Mouse (Mus musculus): Measurements from ENCODE around the gene Krtap6-1. TPM values are rescaled to one million over a fixed set of nuclear protein-coding genes. Genes with fewer than 3 reads are reported as not detected.

Gene Krtap6-1
- polyA plus RNA-seq (2017; shearing (Covaris generic)): not detected

DNA sequence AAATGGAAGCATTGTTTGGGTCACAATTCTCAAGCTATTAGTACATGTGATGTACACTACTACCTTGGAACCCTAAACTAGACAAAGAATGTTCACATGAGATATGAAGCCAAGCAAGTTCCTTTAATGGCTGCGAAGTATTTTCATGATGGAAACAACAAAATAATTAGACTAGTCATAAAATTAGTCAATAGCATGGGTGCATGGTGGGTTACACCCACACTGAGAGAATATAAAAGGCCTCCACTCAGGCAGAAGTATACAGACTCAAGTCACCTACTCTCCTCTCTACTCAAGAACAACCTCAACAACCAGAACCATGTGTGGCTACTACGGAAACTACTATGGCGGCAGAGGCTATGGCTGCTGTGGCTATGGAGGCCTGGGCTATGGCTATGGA lies at the start of gene Krtap6-1:
Gene Krtap6-1, plus strand, starts transcription at position 301 of the 400 bp plus-strand sequence.

DNA sequence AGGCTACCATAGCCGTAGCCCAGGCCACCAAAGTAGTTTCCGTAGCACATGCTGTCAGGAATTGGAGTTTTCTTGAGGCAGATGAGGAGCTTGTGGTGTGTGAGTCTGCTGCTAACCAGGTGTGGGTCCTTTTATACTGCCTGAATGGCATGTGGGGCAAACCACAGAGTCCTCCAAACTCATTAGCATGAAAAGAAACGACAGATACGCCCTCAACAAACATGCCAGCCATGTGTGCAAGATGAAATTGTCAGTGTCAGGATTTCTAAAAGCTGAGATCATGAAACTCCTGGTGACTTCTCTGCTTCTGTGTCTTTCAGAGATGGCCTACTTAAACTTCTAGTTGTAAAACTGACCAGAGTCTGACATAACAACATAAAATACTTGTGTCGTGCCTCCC lies 20.8 kb upstream of the Krtap6-1 start, which contains the start of gene Krtap22-2:
Gene Krtap22-2, minus strand, starts transcription at position 101 of the 400 bp plus-strand sequence.

DNA sequence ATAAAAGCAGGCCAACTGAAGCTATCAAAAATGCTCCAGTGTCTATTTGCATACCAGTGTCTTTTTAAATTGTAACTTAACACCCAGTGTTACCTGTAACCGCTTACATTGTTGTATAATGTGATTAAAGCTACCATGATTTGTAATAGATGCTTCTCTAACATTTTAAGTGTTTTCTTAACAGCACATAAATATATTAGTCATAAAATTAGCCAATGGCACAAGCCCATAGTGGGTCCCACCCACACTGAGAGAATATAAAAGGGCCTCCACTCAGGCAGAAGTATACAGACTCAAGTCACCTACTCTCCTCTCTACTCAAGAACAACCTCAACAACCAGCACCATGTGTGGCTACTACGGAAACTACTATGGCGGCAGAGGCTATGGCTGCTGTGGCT lies 16.5 kb upstream of the Krtap6-1 start, which contains the start of gene Gm10229:
Gene Gm10229, plus strand, starts transcription at position 301 of the 400 bp plus-strand sequence.

DNA sequence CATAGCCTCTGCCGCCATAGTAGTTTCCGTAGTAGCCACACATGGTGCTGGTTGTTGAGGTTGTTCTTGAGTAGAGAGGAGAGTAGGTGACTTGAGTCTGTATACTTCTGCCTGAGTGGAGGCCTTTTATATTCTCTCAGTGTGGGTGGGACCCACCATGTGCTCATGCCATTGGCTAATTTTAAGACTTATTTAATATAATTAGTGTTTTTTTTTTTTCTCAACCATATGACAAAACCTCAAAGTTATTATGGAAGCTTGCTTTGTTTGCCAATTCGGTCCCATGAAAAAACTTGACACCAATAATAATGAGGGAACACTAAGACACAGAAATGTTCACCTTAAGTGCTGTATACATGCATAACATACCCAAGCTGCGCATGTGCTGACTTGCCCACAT lies 9.9 kb downstream of the Krtap6-1 start, which contains the start of gene Gm10228:
Gene Gm10228, minus strand, starts transcription at position 101 of the 400 bp plus-strand sequence.

DNA sequence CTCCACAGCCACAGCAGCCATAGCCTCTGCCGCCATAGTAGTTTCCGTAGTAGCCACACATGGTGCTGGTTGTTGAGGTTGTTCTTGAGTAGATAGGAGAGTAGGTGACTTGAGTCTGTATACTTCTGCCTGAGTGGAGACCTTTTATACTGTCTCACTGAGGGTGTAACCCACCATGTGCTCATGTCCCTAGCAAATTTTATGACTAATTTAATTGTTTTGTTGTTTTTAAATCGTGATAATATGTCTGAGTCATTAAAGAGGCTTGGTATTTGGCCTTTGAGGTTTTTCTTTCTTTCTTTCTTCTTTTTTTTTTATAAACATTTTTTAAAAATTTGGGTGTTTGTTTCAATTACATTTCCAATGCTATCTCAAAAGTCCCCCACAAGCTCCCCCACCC lies 16.3 kb downstream of the Krtap6-1 start, which contains the start of gene Krtap6-5:
Gene Krtap6-5, minus strand, starts transcription at position 101 of the 400 bp plus-strand sequence.

DNA sequence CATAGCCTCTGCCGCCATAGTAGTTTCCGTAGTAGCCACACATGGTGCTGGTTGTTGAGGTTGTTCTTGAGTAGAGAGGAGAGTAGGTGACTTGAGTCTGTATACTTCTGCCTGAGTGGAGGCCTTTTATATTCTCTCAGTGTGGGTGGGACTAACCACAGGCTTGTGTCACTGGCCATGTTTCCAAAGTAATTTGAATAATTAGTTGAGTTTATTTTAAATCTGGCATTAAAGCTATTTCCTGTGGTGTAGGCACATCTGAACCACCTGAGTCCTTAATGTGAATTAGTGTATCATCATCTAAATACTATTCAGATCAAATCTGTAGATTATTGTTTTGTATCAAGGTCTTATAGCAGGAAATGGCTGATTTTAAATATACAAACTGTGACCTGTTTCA lies 32.4 kb downstream of the Krtap6-1 start, which contains the start of gene 1110025L11Rik:
Gene 1110025L11Rik, minus strand, starts transcription at position 101 of the 400 bp plus-strand sequence.

Other genes starting within 250 kb of the Krtap6-1 start
- gene Gm20741, start 219.5 kb upstream of the Krtap6-1 start, polyA plus RNA-seq (2017; shearing (Covaris generic)): not detected
- gene Krtap15, start 211.5 kb upstream of the Krtap6-1 start, polyA plus RNA-seq (2017; shearing (Covaris generic)): not detected
- not detected for gene Krtap14, start 205.6 kb upstream of the Krtap6-1 start, polyA plus RNA-seq (2017; shearing (Covaris generic))
- gene Krtap19-1, start 162.3 kb upstream of the Krtap6-1 start, polyA plus RNA-seq (2017; shearing (Covaris generic)): not detected
- gene Krtap19-2, start 157.4 kb upstream of the Krtap6-1 start, polyA plus RNA-seq (2017; shearing (Covaris generic)): not detected
- not detected for gene Krtap19-3, start 153.7 kb upstream of the Krtap6-1 start, polyA plus RNA-seq (2017; shearing (Covaris generic))
- gene Krtap19-4, start 146.6 kb upstream of the Krtap6-1 start, polyA plus RNA-seq (2017; shearing (Covaris generic)): not detected
- not detected for gene Krtap19-5, start 135.2 kb upstream of the Krtap6-1 start, polyA plus RNA-seq (2017; shearing (Covaris generic))
- gene Krtap19-9b, start 99.4 kb upstream of the Krtap6-1 start, polyA plus RNA-seq (2017; shearing (Covaris generic)): not detected
- gene Krtap16-3, start 68.8 kb upstream of the Krtap6-1 start, polyA plus RNA-seq (2017; shearing (Covaris generic)): not detected
- gene Krtap22-2, start 20.9 kb upstream of the Krtap6-1 start, polyA plus RNA-seq (2017; shearing (Covaris generic)): not detected
- gene Gm10229, start 16.4 kb upstream of the Krtap6-1 start, polyA plus RNA-seq (2017; shearing (Covaris generic)): not detected
- not detected for gene Gm10228, start 9.8 kb downstream of the Krtap6-1 start, polyA plus RNA-seq (2017; shearing (Covaris generic))
- gene Krtap6-5, start 16.2 kb downstream of the Krtap6-1 start, polyA plus RNA-seq (2017; shearing (Covaris generic)): not detected
- gene 1110025L11Rik, start 32.3 kb downstream of the Krtap6-1 start, polyA plus RNA-seq (2017; shearing (Covaris generic)): not detected
- gene Krtap6-3, start 52.3 kb downstream of the Krtap6-1 start, polyA plus RNA-seq (2017; shearing (Covaris generic)): not detected
- gene Gm6358, start 109.2 kb downstream of the Krtap6-1 start, polyA plus RNA-seq (2017; shearing (Covaris generic)): not detected
- gene Gm10061, start 119.4 kb downstream of the Krtap6-1 start, polyA plus RNA-seq (2017; shearing (Covaris generic)): not detected
- not detected for gene Gm9789, start 126.3 kb downstream of the Krtap6-1 start, polyA plus RNA-seq (2017; shearing (Covaris generic))
- gene Gm7735, start 137.8 kb downstream of the Krtap6-1 start, polyA plus RNA-seq (2017; shearing (Covaris generic)): not detected
- gene 1110057P08Rik, start 143.0 kb downstream of the Krtap6-1 start, polyA plus RNA-seq (2017; shearing (Covaris generic)): not detected
- not detected for gene Krtap20-2, start 174.2 kb downstream of the Krtap6-1 start, polyA plus RNA-seq (2017; shearing (Covaris generic))